Mouse (Mus musculus) olfactory bulb, adult 2 months (tissue): ENCODE measurements around the gene Vgll4.

Experiments
- CTCF ChIP-seq: fragments of 200-500 bp; IDR thresholded peaks from 2 replicates; pipeline ENCODE4 v1.5.1; 2012; ENCODE audit warnings: low read depth, mild to moderate bottlenecking, low read length, moderate library complexity; ENCODE audit not compliant: insufficient read depth
- POLR2A ChIP-seq: fragments of 200-500 bp; IDR thresholded peaks from 2 replicates; pipeline ENCODE4 v1.6.1; 2012; ENCODE audit warnings: mild to moderate bottlenecking, low read depth, low read length, moderate library complexity; ENCODE audit not compliant: insufficient read depth

- no peak for TF ChIP-seq CTCF
- no peak for TF ChIP-seq POLR2A
Measured at GRCm38 (mm10) chr6:114876033-114876432, 93.8 kb downstream of the Vgll4 start.
